Mouse (Mus musculus) hindbrain, embryonic 14.5 days (tissue): Measurements from ENCODE around the gene Zdhhc23. TPM values are rescaled to one million over a fixed set of nuclear protein-coding genes. Genes with fewer than 3 reads are reported as not detected.
A peak's percentile ranks its signal among the peaks of the same experiment; 100 is the strongest.

ENCODE experiments used
- ATAC-seq: fragments of 200-750 bp; cut with Nextera tagmentation; 2 replicates; pipeline ENCODE4 v1.8.0; 2017; ENCODE audit warnings: moderate number of reproducible peaks, mild to moderate bottlenecking, moderate TSS enrichment, moderate library complexity; ENCODE audit not compliant: low FRiP score
- DNase-seq: peaks from one replicate; pipeline ENCODE4 v3.0.0-alpha.2; 2015; ENCODE audit warnings: low spot score
- H3K27ac ChIP-seq: fragments of 300-500 bp; sonication (generic); 2 replicates; pipeline ENCODE4 v1.5.1; 2014; ENCODE audit warnings: mild to moderate bottlenecking, moderate library complexity
- H3K27me3 ChIP-seq: fragments of 300-500 bp; sonication (generic); 2 replicates; pipeline ENCODE4 v1.6.1; 2014; ENCODE audit warnings: mild to moderate bottlenecking, low read length, mixed read lengths; ENCODE audit not compliant: control insufficient read depth, insufficient read depth
- H3K36me3 ChIP-seq: fragments of 300-500 bp; sonication (generic); replicated peaks from 2 replicates; pipeline ENCODE4 v1.6.1; 2014; ENCODE audit not compliant: control insufficient read depth, insufficient read depth
- H3K4me1 ChIP-seq: fragments of 300-500 bp; sonication (generic); replicated peaks from 2 replicates; pipeline ENCODE4 v1.6.1; 2014; ENCODE audit warnings: antibody characterized with exemption, low read length, mixed read lengths; ENCODE audit not compliant: control insufficient read depth, insufficient read depth
- H3K4me2 ChIP-seq: fragments of 300-500 bp; sonication (generic); replicated peaks from 2 replicates; pipeline ENCODE4 v1.6.1; 2014; ENCODE audit warnings: mild to moderate bottlenecking, moderate library complexity
- H3K4me3 ChIP-seq: fragments of 300-500 bp; sonication (generic); replicated peaks from 2 replicates; pipeline ENCODE4 v1.5.1; 2014; ENCODE audit warnings: mild to moderate bottlenecking, low read length
- H3K9ac ChIP-seq: fragments of 300-500 bp; sonication (generic); 2 replicates; pipeline ENCODE4 v1.6.1; 2014
- H3K9me3 ChIP-seq: fragments of 300-500 bp; sonication (generic); 2 replicates; pipeline ENCODE4 v1.6.1; 2016; ENCODE audit warnings: low read length; ENCODE audit not compliant: control insufficient read depth
- WGBS: fragments of 180-500 bp; shearing (Covaris S2); extraction: QIAGEN DNeasy Blood & Tissue Kit; methylation state at CpG from one replicate; pipeline ENCODE4 v1.1.7; 2014; 5-methylcytosine and 5-hydroxymethylcytosine counted together
- polyA plus RNA-seq: library from polyadenylated mRNA; unstranded; fragments of >200 nt; fragmentation: Nextera tagmentation; extraction: Ambion mirVana; gene quantifications from 2 replicates; pipeline ENCODE4 v1.2.1, GENCODE M21; 2014

The Zdhhc23 gene
- polyA plus RNA-seq = 3.6 and 3.8 TPM in 2 replicates

GRCm38 (mm10) chr16:43979328-43980109 lies at the start of gene Zdhhc23:
Gene Zdhhc23 (minus strand): TSS chr16:43979791.
- Histone ChIP-seq H3K4me2 (peak within 1 kb of the TSS; percentile 99), H3K9ac (peak within 1 kb of the TSS; percentile 71), H3K36me3 (no peaks in the 10 kb centered on the region), H3K4me1 (peaks cover 5% of the 10 kb centered on the region), H3K4me3 (peak within 1 kb of the TSS; percentile 83), H3K9me3 (no peaks in the 10 kb centered on the region), H3K27ac (no peak within 1 kb of the TSS), H3K27me3 (peaks cover 20% of the 10 kb centered on the region)
- peak; percentile 83 for ATAC-seq
- peak; percentile 32 for DNase-seq
- under 1% methylated on average over 103 of the region's 103 CpGs for WGBS

GRCm38 (mm10) chr16:44029273-44029672 lies 49.7 kb upstream of the Zdhhc23 start:
- no peaks in the 10 kb centered on the region for H3K27me3 ChIP-seq
- 67% methylated on average over 2 of the region's 2 CpGs for WGBS
- H3K36me3 ChIP-seq = no peaks in the 10 kb centered on the region
- no peak overlapping the region for H3K9ac ChIP-seq
- H3K9me3 ChIP-seq = no peaks in the 10 kb centered on the region
- H3K4me3 ChIP-seq = no peak overlapping the region
- no peak for ATAC-seq
- DNase-seq = no peak
- no peaks in the 10 kb centered on the region for H3K4me1 ChIP-seq
- H3K4me2 ChIP-seq = no peak overlapping the region
- no peak overlapping the region for H3K27ac ChIP-seq

- Histone ChIP-seq H3K9ac (no peak overlapping the region), H3K4me3 (no peak overlapping the region), H3K36me3 (no peaks in the 10 kb centered on the region), H3K4me2 (no peak overlapping the region), H3K9me3 (no peaks in the 10 kb centered on the region), H3K4me1 (no peaks in the 10 kb centered on the region), H3K27ac (no peak overlapping the region), H3K27me3 (no peaks in the 10 kb centered on the region)
- WGBS = 92% methylated on average over 9 of the region's 9 CpGs
- DNase-seq (no peak), ATAC-seq (no peak)
These were observed 47.2 kb upstream of the Zdhhc23 start for GRCm38 (mm10) chr16:44026822-44027221.

GRCm38 (mm10) chr16:44026210-44026609 lies 46.6 kb upstream of the Zdhhc23 start:
- Histone ChIP-seq H3K27me3 (no peaks in the 10 kb centered on the region), H3K9me3 (no peaks in the 10 kb centered on the region), H3K4me1 (no peaks in the 10 kb centered on the region), H3K9ac (no peak overlapping the region), H3K4me2 (no peak overlapping the region), H3K4me3 (no peak overlapping the region), H3K36me3 (no peaks in the 10 kb centered on the region), H3K27ac (no peak overlapping the region)
- DNase-seq (no peak), ATAC-seq (no peak)
- WGBS = 73% methylated on average over 6 of the region's 6 CpGs

- H3K9me3 ChIP-seq = no peaks in the 10 kb centered on the region
- no peak overlapping the region for H3K4me2 ChIP-seq
- ATAC-seq = no peak
- H3K36me3 ChIP-seq = no peaks in the 10 kb centered on the region
- DNase-seq = no peak
- 88% methylated on average over 2 of the region's 2 CpGs for WGBS
- H3K4me3 ChIP-seq = no peak overlapping the region
- no peaks in the 10 kb centered on the region for H3K4me1 ChIP-seq
- no peak overlapping the region for H3K27ac ChIP-seq
- H3K27me3 ChIP-seq = no peaks in the 10 kb centered on the region
- H3K9ac ChIP-seq = no peak overlapping the region
These were observed 39.5 kb upstream of the Zdhhc23 start for GRCm38 (mm10) chr16:44018986-44019548.

GRCm38 (mm10) chr16:44018372-44018771 lies 38.8 kb upstream of the Zdhhc23 start:
- Histone ChIP-seq H3K27ac (no peak overlapping the region), H3K4me3 (no peak overlapping the region), H3K9me3 (no peaks in the 10 kb centered on the region), H3K36me3 (no peaks in the 10 kb centered on the region), H3K4me1 (no peaks in the 10 kb centered on the region), H3K9ac (no peak overlapping the region), H3K4me2 (no peak overlapping the region), H3K27me3 (no peaks in the 10 kb centered on the region)
- DNase-seq = no peak
- no peak for ATAC-seq
- WGBS = 57% methylated on average over 7 of the region's 7 CpGs

- Histone ChIP-seq H3K9me3 (no peaks in the 10 kb centered on the region), H3K27ac (no peak overlapping the region), H3K36me3 (no peaks in the 10 kb centered on the region), H3K4me3 (no peak overlapping the region), H3K27me3 (no peaks in the 10 kb centered on the region), H3K9ac (no peak overlapping the region), H3K4me1 (no peaks in the 10 kb centered on the region), H3K4me2 (no peak overlapping the region)
- ATAC-seq (no peak), DNase-seq (no peak)
- WGBS = 90% methylated on average over 4 of the region's 4 CpGs
These were observed 38.1 kb upstream of the Zdhhc23 start for GRCm38 (mm10) chr16:44017707-44018106.

- H3K4me1 ChIP-seq = no peaks in the 10 kb centered on the region
- no peak overlapping the region for H3K4me3 ChIP-seq
- DNase-seq (no peak), ATAC-seq (no peak)
- no peaks in the 10 kb centered on the region for H3K36me3 ChIP-seq
- H3K27me3 ChIP-seq = no peaks in the 10 kb centered on the region
- no peaks in the 10 kb centered on the region for H3K9me3 ChIP-seq
- WGBS = 26% methylated on average over 11 of the region's 11 CpGs
- H3K9ac ChIP-seq = no peak overlapping the region
- H3K4me2 ChIP-seq = no peak overlapping the region
- H3K27ac ChIP-seq = no peak overlapping the region
These were observed 36.6 kb upstream of the Zdhhc23 start for GRCm38 (mm10) chr16:44016164-44016563.

- 71% methylated on average over 16 of the region's 16 CpGs for WGBS
- Histone ChIP-seq H3K4me2 (no peak overlapping the region), H3K27me3 (no peaks in the 10 kb centered on the region), H3K4me3 (no peak overlapping the region), H3K9ac (no peak overlapping the region), H3K27ac (no peak overlapping the region), H3K9me3 (no peaks in the 10 kb centered on the region), H3K4me1 (no peaks in the 10 kb centered on the region), H3K36me3 (no peaks in the 10 kb centered on the region)
- DNase-seq (no peak), ATAC-seq (no peak)
These were observed 36.0 kb upstream of the Zdhhc23 start for GRCm38 (mm10) chr16:44015416-44016158.
